ENCODE assay signal across 20 mouse cellular contexts in the genomic region with DNA sequence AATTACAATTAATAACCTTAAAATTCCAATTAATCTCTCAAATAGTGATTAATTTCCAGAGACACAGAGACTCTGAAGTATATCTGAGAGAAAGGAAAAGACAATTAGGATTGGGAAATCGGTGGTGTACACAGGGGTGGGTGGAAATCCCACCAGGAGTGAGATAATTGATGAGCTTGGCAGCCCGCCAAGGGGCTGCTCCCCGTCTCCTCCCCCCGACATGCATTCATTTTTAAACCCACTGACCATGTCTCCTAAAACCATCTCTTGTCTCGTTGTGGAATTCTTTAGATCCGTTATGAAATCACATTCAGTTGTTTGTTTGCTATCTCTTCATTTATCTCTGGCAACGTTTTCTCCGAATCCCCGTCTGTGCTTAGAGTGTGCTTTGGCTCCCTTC. TPM values are rescaled to one million over a fixed set of nuclear protein-coding genes. Genes with fewer than 3 reads are reported as not detected.
A peak's percentile ranks its signal among the peaks of the same experiment; 100 is the strongest.
DNase-seq lines count a peak whose midpoint lies in the region; ATAC-seq lines count a peak whose summit lies in the region.
"Had no signal": no experiment of that assay in that cellular context is flagged by ENCODE, and none has a peak within 500 bp of the region (broad histone marks: within the 10 kb centered on the region; RNA-seq: fewer than 3 reads in every experiment).

No protein-coding gene starts in this region.

- H3K9ac ChIP-seq in embryonic facial prominence, embryonic 12.5 days, result no peak overlapping the region
- no peak overlapping the region for H3K9ac ChIP-seq in heart, embryonic 15.5 days
- no peak overlapping the region for H3K9ac ChIP-seq in kidney, embryonic 16.5 days (replicated peaks; ENCODE audit: low read length)
- H3K9ac ChIP-seq: heart, embryonic 12.5 days; limb, embryonic 13.5 days; liver, embryonic 12.5 days; neural tube, embryonic 15.5 days had no signal

- H3K4me3 ChIP-seq in embryonic facial prominence, embryonic 12.5 days, result no peak overlapping the region
- no peak overlapping the region for H3K4me3 ChIP-seq in embryonic facial prominence, embryonic 10.5 days
- no peak overlapping the region for H3K4me3 ChIP-seq in heart, embryonic 15.5 days
- no peak overlapping the region for H3K4me3 ChIP-seq in kidney, embryonic 16.5 days (ENCODE audit: low read length)
- H3K4me3 ChIP-seq: heart, embryonic 12.5 days; limb, embryonic 13.5 days; liver, embryonic 12.5 days; neural tube, embryonic 15.5 days had no signal

- H3K27ac ChIP-seq in embryonic facial prominence, embryonic 12.5 days, result 0 out of 2 replicates have a peak overlapping the region, but pooled peaks have one; percentile 23
- no peak overlapping the region for H3K27ac ChIP-seq in embryonic facial prominence, embryonic 10.5 days (replicated peaks)
- no peak overlapping the region; the same call in 1 of the 2 replicates for H3K27ac ChIP-seq in heart, embryonic 15.5 days
- H3K27ac ChIP-seq in kidney, embryonic 16.5 days (ENCODE audit: low read length), result no peak overlapping the region
- H3K27ac ChIP-seq: limb, embryonic 13.5 days; liver, embryonic 12.5 days; neural tube, embryonic 15.5 days had no signal

- H3K4me2 ChIP-seq in embryonic facial prominence, embryonic 12.5 days (replicated peaks), result no peak overlapping the region
- peak overlapping the region; percentile 21; the same call in 1 of the 2 replicates for H3K4me2 ChIP-seq in heart, embryonic 15.5 days
- H3K4me2 ChIP-seq in kidney, embryonic 16.5 days (replicated peaks; ENCODE audit: low read depth, low read length), result peak overlapping the region; percentile 7; the same call in 1 of the 2 replicates
- H3K4me2 ChIP-seq: heart, embryonic 12.5 days; limb, embryonic 13.5 days; liver, embryonic 12.5 days; neural tube, embryonic 15.5 days had no signal

- ATAC-seq in embryonic facial prominence, embryonic 12.5 days (ENCODE audit: insufficient number of reproducible peaks, insufficient read depth, low FRiP score, low TSS enrichment), result no peak
- no peak for ATAC-seq in heart, embryonic 15.5 days (replicated peaks; ENCODE audit: insufficient number of reproducible peaks, insufficient read depth, low FRiP score, low read depth)
- ATAC-seq in kidney, embryonic 16.5 days (ENCODE audit: low FRiP score, low TSS enrichment), result no peak
- ATAC-seq: liver, embryonic 12.5 days had no signal

- no peaks in the 10 kb centered on the region for H3K36me3 ChIP-seq in embryonic facial prominence, embryonic 12.5 days
- no peaks in the 10 kb centered on the region for H3K36me3 ChIP-seq in embryonic facial prominence, embryonic 10.5 days (replicated peaks)
- no peaks in the 10 kb centered on the region for H3K36me3 ChIP-seq in heart, embryonic 15.5 days
- H3K36me3 ChIP-seq in kidney, embryonic 16.5 days (ENCODE audit: insufficient read depth, low read length), result no peaks in the 10 kb centered on the region
- H3K36me3 ChIP-seq: heart, embryonic 12.5 days; limb, embryonic 13.5 days; liver, embryonic 12.5 days; neural tube, embryonic 15.5 days had no signal

- H3K4me1 ChIP-seq in embryonic facial prominence, embryonic 12.5 days, result peaks cover 12% of the 10 kb centered on the region; the same call in 1 of the 2 replicates
- peaks cover 20% of the 10 kb centered on the region for H3K4me1 ChIP-seq in embryonic facial prominence, embryonic 10.5 days
- peaks cover 22% of the 10 kb centered on the region for H3K4me1 ChIP-seq in heart, embryonic 15.5 days (replicated peaks)
- peaks cover 28% of the 10 kb centered on the region for H3K4me1 ChIP-seq in kidney, embryonic 16.5 days (ENCODE audit: insufficient read depth, low read length)

- no peaks in the 10 kb centered on the region for H3K9me3 ChIP-seq in embryonic facial prominence, embryonic 12.5 days
- no peaks in the 10 kb centered on the region for H3K9me3 ChIP-seq in embryonic facial prominence, embryonic 10.5 days
- no peaks in the 10 kb centered on the region for H3K9me3 ChIP-seq in heart, embryonic 15.5 days (replicated peaks)
- no peaks in the 10 kb centered on the region for H3K9me3 ChIP-seq in kidney, embryonic 16.5 days (ENCODE audit: low read length)
- H3K9me3 ChIP-seq: heart, embryonic 12.5 days; limb, embryonic 13.5 days; liver, embryonic 12.5 days; neural tube, embryonic 15.5 days had no signal

- WGBS in embryonic facial prominence, embryonic 12.5 days, result 68% methylated on average over 9 of the region's 9 CpGs
- WGBS in embryonic facial prominence, embryonic 10.5 days, result 79% methylated on average over 9 of the region's 9 CpGs
- 41% methylated on average over 9 of the region's 9 CpGs for WGBS in heart, embryonic 15.5 days
- 28% methylated on average over 9 of the region's 9 CpGs for WGBS in kidney, embryonic 16.5 days

- no peak for DNase-seq in embryonic facial prominence, embryonic 10.5 days (ENCODE audit: low spot score)
- no peak for DNase-seq in heart, postnatal 4 days
- no peak for DNase-seq in kidney, postnatal 4 days
- DNase-seq in retina, postnatal 1 day, result peak; percentile 80
- DNase-seq in retina, embryonic 14.5 days (ENCODE audit: low spot score), result no peak
- DNase-seq: adrenal gland, postnatal 10 days; cerebellum, adult 8-10 months; kidney, adult 18-20 months; kidney, postnatal 25 days; layer of hippocampus, postnatal 36 days; lung, adult 2 months; lung, postnatal 4 days; thymus, postnatal 25 days had no signal

- no peaks in the 10 kb centered on the region for H3K27me3 ChIP-seq in embryonic facial prominence, embryonic 12.5 days
- H3K27me3 ChIP-seq in embryonic facial prominence, embryonic 10.5 days (replicated peaks; ENCODE audit: low read depth, poor library complexity, severe bottlenecking), result no peaks in the 10 kb centered on the region
- no peaks in the 10 kb centered on the region for H3K27me3 ChIP-seq in heart, embryonic 15.5 days
- H3K27me3 ChIP-seq in kidney, embryonic 16.5 days (ENCODE audit: insufficient read depth, low read length), result no peaks in the 10 kb centered on the region
- H3K27me3 ChIP-seq: heart, embryonic 12.5 days; limb, embryonic 13.5 days; liver, embryonic 12.5 days; neural tube, embryonic 15.5 days had no signal

RNA-seq across cellular contexts. Expression of gene Chn2, which starts 22.0 kb away (rescaled TPM):
- 12.5 and 13.3 TPM in 2 replicates for polyA plus RNA-seq in embryonic facial prominence, embryonic 12.5 days (2016; fragmentation: Nextera tagmentation; extraction: Ambion mirVana)
- polyA plus RNA-seq in embryonic facial prominence, embryonic 10.5 days (2016; fragmentation: Nextera tagmentation; extraction: Ambion mirVana), result 10.7 and 11.3 TPM in 2 replicates
- polyA plus RNA-seq in heart, embryonic 15.5 days (2015; fragmentation: Nextera tagmentation; extraction: Ambion mirVana), result 5.4 and 6.1 TPM in 2 replicates
- total RNA-seq in heart, postnatal 4 days (2021), result 1 to 10 TPM; 5.4 to 6.2 TPM
- 17.1 and 17.3 TPM in 2 replicates for polyA plus RNA-seq in kidney, embryonic 16.5 days (2015; fragmentation: Nextera tagmentation; extraction: Ambion mirVana)
